Mouse (Mus musculus): Measurements from ENCODE around the gene Zfr2. TPM values are rescaled to one million over a fixed set of nuclear protein-coding genes. Genes with fewer than 3 reads are reported as not detected.
"Not testable (repeated sequence)": the region's sequence is repeated elsewhere in the genome, so short reads cannot be mapped to it uniquely, and the experiment has no call there.

Zfr2 gene
- total RNA-seq, 2 experiments from 2014 or later, result 58.0 to 66.8 TPM

DNA sequence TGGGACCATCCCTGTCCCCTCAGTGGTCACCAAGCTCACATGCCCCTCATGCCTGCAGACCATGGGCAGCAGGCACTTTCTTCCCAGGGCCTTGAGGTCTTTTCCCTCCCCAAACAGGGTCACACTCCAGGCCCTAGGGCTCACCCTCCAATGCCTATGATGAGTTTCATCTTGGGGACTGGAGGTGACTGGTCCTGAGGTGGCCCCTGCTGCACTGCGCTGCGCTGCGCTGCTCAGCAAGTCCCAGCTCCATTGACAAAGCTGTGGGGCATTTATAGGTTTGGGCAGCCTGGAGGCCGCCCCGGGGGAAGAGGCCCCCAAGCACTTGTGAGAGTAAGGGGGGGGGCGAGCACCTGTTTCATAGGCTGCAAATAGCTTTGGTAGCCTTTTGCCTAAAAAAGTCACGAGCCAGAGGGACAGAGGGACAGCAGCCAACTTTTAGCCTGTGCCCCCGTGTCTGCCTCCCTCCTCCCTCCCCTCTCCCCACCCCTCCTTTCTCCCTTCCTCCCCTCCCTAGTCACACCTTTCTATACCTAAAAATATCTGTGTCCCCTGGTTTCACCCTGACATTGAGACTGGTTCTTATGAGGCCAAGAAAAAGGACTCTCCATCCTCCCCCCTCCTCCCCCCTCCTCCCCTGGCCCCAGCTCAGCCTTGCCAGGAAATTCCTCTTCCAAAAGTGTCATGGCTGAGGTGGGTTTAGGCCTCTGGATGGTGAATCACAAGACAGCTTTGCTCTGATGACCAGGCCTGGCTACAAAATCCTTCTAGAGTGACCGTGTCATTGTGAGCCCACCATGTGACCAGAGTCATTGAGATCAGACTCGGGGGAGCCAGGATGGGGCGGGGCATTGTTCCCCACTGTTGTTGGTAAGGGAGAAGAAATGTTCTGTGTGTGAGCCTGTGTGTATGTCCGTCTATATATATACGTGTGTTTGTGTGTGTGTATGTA is 30.9 kb upstream of the Zfr2 start, which contains the start of gene Nmrk2:
Gene Nmrk2 (minus strand): TSS at position 245 of the 952 bp plus-strand sequence.
- DNase-seq (ENCODE audit: low spot score in 2 of 2), result no peak

DNA sequence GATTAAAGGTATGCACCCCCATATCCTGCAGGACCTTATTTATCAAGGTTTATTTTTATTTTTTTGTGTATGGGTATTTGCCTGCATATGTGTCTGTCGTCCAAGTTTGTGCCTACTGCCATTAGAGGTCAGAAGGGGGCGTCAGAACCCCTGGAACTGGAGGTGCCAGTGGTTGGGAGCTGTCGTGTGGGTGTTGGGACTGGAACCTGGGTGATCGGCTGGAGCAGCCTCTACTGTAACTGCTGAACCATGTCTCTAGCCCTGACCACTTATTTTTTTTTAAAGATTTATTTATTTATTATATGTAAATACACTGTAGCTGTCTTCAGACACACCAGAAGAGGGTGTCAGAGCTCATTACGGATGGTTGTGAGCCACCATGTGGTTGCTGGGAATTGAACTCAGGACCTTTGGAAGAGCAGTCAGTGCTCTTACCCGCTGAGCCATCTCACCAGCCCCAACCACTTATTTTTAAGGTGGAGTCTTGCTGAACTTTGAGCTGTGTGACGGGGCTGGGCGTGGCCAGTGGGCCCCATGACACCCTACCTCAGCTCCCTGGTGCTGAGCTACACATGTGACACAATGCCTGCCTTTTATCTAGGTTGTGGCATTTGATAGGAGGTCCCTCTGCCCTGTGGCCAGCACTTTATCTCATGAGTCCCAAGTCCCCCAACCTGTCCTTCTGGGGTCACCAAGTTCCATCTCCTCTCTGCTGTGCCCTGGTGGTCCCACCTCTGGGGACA is 29.8 kb upstream of the Zfr2 start:
- no peak for DNase-seq (ENCODE audit: low spot score in 2 of 2)

DNA sequence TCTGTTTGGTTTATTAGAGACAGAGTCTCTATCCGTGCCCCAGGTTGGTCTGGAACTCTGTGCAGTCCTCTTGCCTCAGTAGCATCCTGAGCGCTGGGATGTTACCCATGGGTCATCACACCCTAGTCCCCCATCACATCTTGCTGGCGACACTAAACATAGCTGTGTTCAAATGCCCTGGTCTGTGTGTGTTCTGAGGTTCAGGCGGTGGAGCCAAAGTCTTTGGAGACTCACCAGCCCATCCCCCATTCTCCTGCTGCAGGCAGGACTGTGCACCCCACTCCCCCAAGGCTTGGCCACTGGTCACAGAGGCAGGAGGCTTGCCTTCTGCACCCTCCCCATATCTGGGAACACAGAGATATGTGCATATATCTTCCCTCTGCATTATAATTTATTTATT is 28.8 kb upstream of the Zfr2 start:
- no peak for DNase-seq (ENCODE audit: low spot score in 2 of 2)

DNA sequence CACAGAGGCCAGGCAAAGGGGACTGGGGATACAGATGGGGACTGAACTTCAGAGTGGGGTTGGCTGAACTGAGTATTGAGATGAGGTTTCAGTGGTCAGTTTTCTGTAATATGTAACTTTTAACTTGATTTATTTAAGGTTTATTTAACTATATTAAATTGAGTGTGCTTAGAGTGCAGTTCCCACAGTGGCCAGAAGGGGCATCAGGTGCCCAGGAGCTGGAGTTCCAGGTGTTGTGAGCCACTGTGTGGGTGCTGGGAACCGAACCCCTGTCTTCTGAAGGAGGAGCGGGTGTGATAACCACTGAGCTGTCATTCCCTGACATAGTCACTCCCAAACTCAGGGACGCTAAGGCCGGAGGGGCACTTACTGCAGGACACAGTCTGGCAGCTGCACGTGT is 22.8 kb upstream of the Zfr2 start:
- DNase-seq (ENCODE audit: low spot score in 2 of 2), result no peak

- DNase-seq (ENCODE audit: low spot score in 2 of 2), result no peak
Measured at GRCm38 (mm10) chr10:81216260-81216659, 16.7 kb upstream of the Zfr2 start.

- no peak for DNase-seq (ENCODE audit: low spot score in 2 of 2)
Measured at GRCm38 (mm10) chr10:81216810-81217209, 16.1 kb upstream of the Zfr2 start.

- DNase-seq (ENCODE audit: low spot score in 2 of 2), result not testable (repeated sequence)
Measured at GRCm38 (mm10) chr10:81217267-81217666, 15.7 kb upstream of the Zfr2 start.

DNA sequence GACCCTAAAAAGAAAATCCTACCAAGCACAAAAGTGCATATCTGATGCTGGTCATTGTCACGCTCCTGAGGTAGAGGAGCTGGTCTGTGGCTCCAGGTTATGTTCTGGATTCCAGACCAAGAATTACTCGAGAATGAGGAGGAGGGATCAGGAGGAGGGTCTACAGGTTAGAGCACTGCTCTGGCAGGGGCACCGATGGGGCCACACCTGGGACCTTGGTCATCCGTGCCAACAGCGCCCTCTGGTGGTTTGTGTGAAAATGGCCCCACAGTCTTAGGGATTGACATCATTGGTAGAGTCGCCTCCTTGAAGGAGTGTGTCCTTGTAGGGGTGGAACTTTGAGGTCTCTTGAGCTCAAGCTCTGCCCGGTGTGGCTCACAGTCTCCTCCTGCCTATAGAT is 15.0 kb upstream of the Zfr2 start:
- DNase-seq (ENCODE audit: low spot score in 2 of 2), result peak; percentile 59 to 69

DNA sequence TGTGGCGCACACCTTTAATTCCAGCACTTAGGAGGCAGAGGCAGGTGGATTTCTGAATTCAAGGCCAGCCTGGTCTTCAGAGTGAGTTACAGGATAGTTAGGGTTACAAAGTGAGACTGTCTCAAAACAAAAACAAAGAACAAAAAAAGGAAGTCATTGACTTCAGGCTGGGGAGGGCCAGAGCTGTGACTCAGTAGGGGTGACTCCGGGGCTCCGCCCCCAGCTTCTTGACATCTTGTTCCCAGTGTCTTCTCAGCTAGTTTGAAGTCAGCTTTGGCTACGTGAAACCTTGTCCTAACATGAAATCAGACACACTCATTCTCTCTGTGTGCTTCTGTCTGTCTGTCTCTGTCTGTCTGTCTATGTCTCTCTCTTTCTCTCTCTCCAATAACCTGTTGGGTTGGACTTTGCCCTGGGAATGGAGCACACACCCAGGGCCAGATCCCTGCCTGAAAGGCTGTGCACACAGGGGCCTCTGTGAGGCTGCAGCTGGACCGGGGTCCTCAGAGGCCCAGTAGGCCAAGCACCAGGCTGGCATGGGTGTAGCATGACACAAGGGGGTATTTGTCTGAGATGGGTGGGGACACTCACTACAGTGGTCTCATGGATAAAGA is 11.4 kb upstream of the Zfr2 start:
- no peak for DNase-seq (ENCODE audit: low spot score in 2 of 2)

- not testable (repeated sequence) for DNase-seq (ENCODE audit: low spot score in 2 of 2)
Measured at GRCm38 (mm10) chr10:81223731-81224130, 9.2 kb upstream of the Zfr2 start.

- no peak for DNase-seq (ENCODE audit: low spot score in 2 of 2)
Measured at GRCm38 (mm10) chr10:81229735-81230437, 3.1 kb upstream of the Zfr2 start.

GRCm38 (mm10) chr10:81230438-81231332 is 2.3 kb upstream of the Zfr2 start, which contains the start of gene Atcay:
TSS of gene Atcay (minus strand) at chr10:81230833.
- DNase-seq (ENCODE audit: low spot score in 2 of 2), result peak; percentile 72 to 80

DNA sequence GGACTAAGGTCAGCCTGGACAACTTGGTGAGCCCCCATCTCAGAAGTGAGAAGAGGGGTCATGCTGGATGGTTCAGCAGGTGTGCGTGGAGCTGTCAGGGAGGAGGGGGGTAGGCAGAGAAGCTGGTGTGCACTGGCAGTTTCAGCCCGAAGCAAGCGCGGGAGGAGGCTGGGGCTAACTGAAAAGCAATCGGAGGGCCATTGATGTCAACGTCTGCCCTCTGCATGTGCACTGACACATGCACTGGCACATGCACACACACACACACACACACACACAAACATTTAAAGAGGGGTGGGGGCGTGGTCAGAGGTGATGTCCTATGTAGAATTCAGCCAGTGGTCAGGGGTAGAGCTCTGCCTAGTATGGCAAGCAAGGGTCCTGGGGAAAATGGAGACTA is 1.5 kb upstream of the Zfr2 start:
- no peak for DNase-seq (ENCODE audit: low spot score in 2 of 2)

DNA sequence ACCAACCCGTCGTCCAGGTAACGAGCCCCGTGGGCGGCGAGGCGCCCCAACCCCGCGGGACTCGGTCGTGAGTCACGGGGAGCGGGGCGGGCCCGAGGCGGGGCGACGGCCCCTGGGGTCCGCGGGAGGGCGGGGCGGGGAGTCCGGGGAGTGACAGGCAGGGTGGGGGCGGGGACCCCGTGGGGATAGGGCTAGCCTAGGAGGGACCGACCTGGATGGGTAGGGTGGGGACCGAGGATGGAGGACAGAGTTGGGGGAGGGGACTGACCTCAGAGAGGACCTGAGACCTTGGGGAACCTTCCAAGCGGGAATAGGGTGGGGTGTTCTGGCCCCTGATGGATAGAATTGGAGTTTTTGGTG is 251 bp downstream of the Zfr2 start:
- DNase-seq (ENCODE audit: low spot score in 2 of 2), result no peak

GRCm38 (mm10) chr10:81234206-81234605 is 1.3 kb downstream of the Zfr2 start:
- no peak for DNase-seq (ENCODE audit: low spot score in 2 of 2)

DNA sequence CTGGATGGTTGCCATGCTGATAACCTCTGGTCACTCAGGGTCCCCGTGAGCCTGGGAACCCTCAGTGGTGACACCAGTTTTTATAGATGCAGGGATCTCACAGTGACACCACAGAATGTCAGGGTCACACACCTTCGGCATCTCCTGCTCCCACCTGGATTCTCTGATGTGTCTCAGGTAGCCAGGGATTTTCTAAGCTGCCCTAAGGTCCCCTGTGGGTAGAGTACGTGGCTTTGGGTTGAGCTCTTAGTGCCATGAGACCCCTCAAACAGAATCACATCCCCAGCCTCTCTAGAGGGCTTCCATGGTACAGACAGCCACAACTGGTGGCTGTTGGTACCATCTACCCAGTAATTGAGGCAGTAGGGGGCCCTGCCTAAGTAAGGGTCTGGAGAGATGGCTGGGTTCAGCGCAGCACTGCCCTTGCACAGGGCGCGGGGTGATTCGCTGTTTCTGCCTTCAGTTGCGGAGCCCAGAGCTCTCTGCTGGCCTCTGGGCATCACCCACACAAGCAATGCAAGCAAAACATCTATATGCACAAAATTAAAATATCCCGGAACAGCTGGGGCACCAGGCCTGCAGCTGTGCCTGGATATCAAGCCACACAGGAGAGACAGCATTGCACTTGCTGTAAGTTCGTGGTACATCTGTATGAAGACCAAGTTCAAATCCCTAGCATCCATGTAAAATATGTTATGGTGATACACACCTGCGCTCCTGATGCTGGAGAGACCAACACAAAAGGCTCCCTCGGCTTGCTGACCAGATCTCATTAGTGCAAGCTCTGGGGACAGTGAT is 3.7 kb downstream of the Zfr2 start:
- no peak for DNase-seq (ENCODE audit: low spot score in 2 of 2)

DNA sequence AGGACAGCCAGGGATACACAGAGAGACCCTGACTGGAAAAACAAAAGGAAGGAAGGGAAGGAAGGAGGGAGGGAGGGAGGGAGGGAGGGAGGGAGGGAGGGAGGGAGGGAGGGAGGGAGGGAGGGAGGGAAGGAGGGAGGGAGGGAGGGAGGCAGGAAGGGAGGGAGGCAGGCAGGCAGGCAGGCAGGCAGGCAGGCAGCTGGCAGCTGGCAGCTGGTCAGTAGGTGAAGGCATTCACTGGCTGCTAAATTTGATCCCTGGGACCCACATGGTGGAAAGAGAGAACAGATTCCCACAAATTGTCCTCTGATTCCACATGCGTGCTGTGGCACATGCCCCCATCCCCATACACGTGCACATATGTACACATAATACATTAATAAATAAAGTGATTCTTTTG is 5.7 kb downstream of the Zfr2 start:
- no peak for DNase-seq (ENCODE audit: low spot score in 2 of 2)

DNA sequence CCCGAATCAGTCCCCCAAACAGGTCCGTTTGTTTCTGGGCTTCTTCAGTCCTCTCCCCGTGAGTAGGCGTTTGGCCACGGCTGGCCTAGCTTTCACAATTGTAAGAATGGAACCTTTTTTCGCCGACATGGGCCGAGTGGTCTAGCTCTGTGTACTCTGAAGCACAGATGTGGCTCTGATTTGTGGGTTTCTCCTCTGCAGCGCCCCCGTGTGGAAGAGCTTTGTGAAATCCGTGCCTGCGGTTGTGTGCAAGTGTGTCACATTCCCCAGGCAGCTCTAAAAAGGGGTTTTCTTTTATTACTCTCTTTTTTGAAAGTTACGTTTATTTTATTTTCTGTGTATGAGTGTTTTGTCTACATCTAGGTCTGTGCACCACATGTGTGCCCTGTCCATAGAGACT is 7.9 kb downstream of the Zfr2 start:
- peak; percentile 76 to 78 for DNase-seq (ENCODE audit: low spot score in 2 of 2)

GRCm38 (mm10) chr10:81242021-81242420 is 9.1 kb downstream of the Zfr2 start:
- no peak for DNase-seq (ENCODE audit: low spot score in 2 of 2)
